Mouse (Mus musculus): ENCODE data around the gene Crcp.

Crcp gene

GRCm38 (mm10) chr5:130096754-130097153 lies 67.7 kb downstream of the Crcp start:
- no peak for DNase-seq (ENCODE audit: low read depth)

GRCm38 (mm10) chr5:130097837-130098236 lies 68.7 kb downstream of the Crcp start:
- DNase-seq (ENCODE audit: low read depth), result no peak

DNA sequence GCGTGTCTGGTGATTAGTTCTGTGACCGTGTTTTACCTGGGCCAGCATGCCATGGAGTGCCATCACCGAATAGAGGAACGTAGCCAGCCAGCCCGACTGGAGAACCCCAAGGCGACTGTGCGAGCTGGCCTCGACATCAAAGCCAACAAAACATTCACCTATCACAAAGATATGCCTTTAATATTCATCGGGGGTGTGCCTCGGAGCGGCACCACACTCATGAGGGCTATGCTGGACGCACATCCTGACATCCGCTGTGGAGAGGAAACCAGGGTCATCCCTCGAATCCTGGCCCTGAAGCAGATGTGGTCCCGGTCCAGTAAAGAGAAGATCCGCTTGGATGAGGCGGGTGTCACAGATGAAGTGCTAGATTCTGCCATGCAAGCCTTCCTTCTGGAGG lies 72.6 kb downstream of the Crcp start:
- DNase-seq (ENCODE audit: low read depth), result no peak

DNA sequence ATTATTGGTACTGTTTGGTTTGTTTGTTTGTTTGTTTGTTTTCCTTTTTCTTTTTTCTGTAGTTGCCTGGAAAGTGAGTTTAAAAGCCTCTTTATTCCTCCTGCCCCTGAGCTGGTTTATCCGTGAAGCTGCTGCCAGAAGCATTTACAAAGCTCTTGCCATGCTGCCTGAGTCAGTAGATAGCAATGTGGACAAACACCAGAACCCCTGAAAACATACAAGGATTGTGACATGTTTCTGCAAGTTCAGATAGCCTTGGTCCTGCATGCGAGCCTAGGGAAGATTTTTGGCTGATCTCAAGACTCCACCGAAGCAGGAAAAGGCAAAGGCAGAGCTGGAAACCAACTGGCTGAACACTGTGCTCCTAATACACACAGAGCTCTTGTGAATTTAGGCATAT lies 80.3 kb downstream of the Crcp start:
- DNase-seq (ENCODE audit: low read depth), result peak; percentile 75

Data from NIH3T3 (cell line).